8 mouse cellular contexts compared by ENCODE assay signal in genomic region chr13:31792480-31793132, GRCm38 (mm10). TPM values are rescaled to one million over a fixed set of nuclear protein-coding genes. Genes with fewer than 3 reads are reported as not detected.
DNase-seq lines count a peak whose midpoint lies in the region; ATAC-seq and TF ChIP-seq lines count a peak whose summit lies in the region.

No protein-coding gene starts in this region.

- peak overlapping the region; percentile 22; the same call in 1 of the 2 replicates for H3K4me3 ChIP-seq in layer of hippocampus, adult 2 months
- no peak overlapping the region for H3K4me3 ChIP-seq in embryonic facial prominence, embryonic 11.5 days (ENCODE audit: low read depth, low read length)
- peak overlapping the region; percentile 18; the same call in 1 of the 2 replicates for H3K4me3 ChIP-seq in midbrain, embryonic 10.5 days

- DNase-seq in layer of hippocampus, adult 2 months (ENCODE audit: low spot score in 2 of 2): peak; percentile 46 to 71
- DNase-seq in layer of hippocampus, adult 9-11 months: no peak
- peak; percentile 22 for DNase-seq in MEL-GATA-1-ER (ENCODE audit: extremely low read depth, low read depth)
- peak; percentile 86 for DNase-seq in embryonic facial prominence, embryonic 11.5 days (ENCODE audit: low spot score)
- DNase-seq in heart, postnatal 36 days: peak; percentile 52 to 63
- DNase-seq in left cerebral cortex, postnatal 14 days (ENCODE audit: low spot score in 2 of 2): peak; percentile 53 to 66
- peak; percentile 73 for DNase-seq in midbrain, embryonic 10.5 days (ENCODE audit: low spot score)
- DNase-seq in thymus, postnatal 36 days: peak; percentile 15 to 18

- no peak overlapping the region for H3K9ac ChIP-seq in embryonic facial prominence, embryonic 11.5 days (replicated peaks; ENCODE audit: low read length)

- WGBS in embryonic facial prominence, embryonic 11.5 days: 15% methylated on average over 17 of the region's 17 CpGs
- 23% methylated on average over 17 of the region's 17 CpGs for WGBS in midbrain, embryonic 10.5 days

- H3K9me3 ChIP-seq in embryonic facial prominence, embryonic 11.5 days (replicated peaks; ENCODE audit: control insufficient read depth, low read length): no peaks in the 10 kb centered on the region
- H3K9me3 ChIP-seq in midbrain, embryonic 10.5 days (replicated peaks): no peaks in the 10 kb centered on the region

- intact Hi-C loops in heart, postnatal 36 days (cut with DNase I): loop anchor here (2.0 to 5.0 kb wide), 5 partner anchors 504 to 1005 kb away; no protein-coding TSS in a partner anchor
- intact Hi-C loops in left cerebral cortex, postnatal 14 days (cut with DNase I): loop anchor here (2.0 to 5.0 kb wide), 3 partner anchors 618 to 990 kb away; partner anchors contain the start of gene Mylk4

- no peak overlapping the region for H3K27ac ChIP-seq in layer of hippocampus, adult 2 months
- H3K27ac ChIP-seq in embryonic facial prominence, embryonic 11.5 days (replicated peaks; ENCODE audit: low read depth, low read length): no peak overlapping the region
- no peak overlapping the region for H3K27ac ChIP-seq in midbrain, embryonic 10.5 days (replicated peaks)

- H3K4me1 ChIP-seq in embryonic facial prominence, embryonic 11.5 days (ENCODE audit: control insufficient read depth, insufficient read depth, low read length): no peaks in the 10 kb centered on the region
- no peaks in the 10 kb centered on the region for H3K4me1 ChIP-seq in midbrain, embryonic 10.5 days

- H3K27me3 ChIP-seq in embryonic facial prominence, embryonic 11.5 days (ENCODE audit: control insufficient read depth, insufficient read depth, low read length): no peaks in the 10 kb centered on the region
- peaks cover 15% of the 10 kb centered on the region for H3K27me3 ChIP-seq in midbrain, embryonic 10.5 days (ENCODE audit: low read depth, poor library complexity, severe bottlenecking)

- peak overlapping the region; percentile 19; the same call in 1 of the 2 replicates for H3K4me2 ChIP-seq in embryonic facial prominence, embryonic 11.5 days (ENCODE audit: low read depth, low read length)

- peak; percentile 59; the same call in 1 of the 2 replicates for ATAC-seq in embryonic facial prominence, embryonic 11.5 days (replicated peaks; ENCODE audit: insufficient number of reproducible peaks, low FRiP score, low TSS enrichment, low read depth)

- no peaks in the 10 kb centered on the region for H3K36me3 ChIP-seq in embryonic facial prominence, embryonic 11.5 days (replicated peaks; ENCODE audit: control insufficient read depth, insufficient read depth, low read depth, low read length)
- no peaks in the 10 kb centered on the region for H3K36me3 ChIP-seq in midbrain, embryonic 10.5 days

- peak; percentile 100 for TF ChIP-seq CTCF in layer of hippocampus, adult 2 months (conservative IDR thresholded peaks at IDR 0.05)

RNA-seq across cellular contexts. Expression of gene Foxc1, which starts 13.8 kb away (rescaled TPM):
- total RNA-seq in layer of hippocampus, adult 2 months (2021): 1 to 10 TPM; 4.2 to 5.2 TPM
- 9.3 and 10.6 TPM in 2 replicates for polyA plus RNA-seq in embryonic facial prominence, embryonic 11.5 days (2014; fragmentation: Nextera tagmentation; extraction: Ambion mirVana)
- 1 to 10 TPM; 5.0 to 5.1 TPM for total RNA-seq in heart, postnatal 36 days (2021)
- 1 to 10 TPM; 6.1 to 6.9 TPM for total RNA-seq in left cerebral cortex, postnatal 14 days (2021)
- 2.1 and 2.2 TPM in 2 replicates for polyA plus RNA-seq in midbrain, embryonic 10.5 days (2016; fragmentation: Nextera tagmentation; extraction: Ambion mirVana)
